Mouse (Mus musculus) cerebellum, adult 2 months (tissue): Measurements from ENCODE around the gene Wdpcp. TPM values are rescaled to one million over a fixed set of nuclear protein-coding genes. Genes with fewer than 3 reads are reported as not detected.

Experiments used
- DNase-seq, 2 experiments: peaks; one replicate each; pipeline ENCODE4 v3.0.0; 2021
- H3K27ac ChIP-seq: fragments of 200-500 bp; 2 replicates; pipeline ENCODE4 v1.5.1; 2012; ENCODE audit warnings: low read length, control low read depth, inconsistent platforms; ENCODE audit not compliant: insufficient read depth
- H3K27me3 ChIP-seq: fragments of 200-500 bp; 2 replicates; pipeline ENCODE4 v1.6.1; 2012; ENCODE audit warnings: inconsistent platforms, mild to moderate bottlenecking, low read length, moderate library complexity; ENCODE audit not compliant: control insufficient read depth, insufficient read depth
- H3K4me1 ChIP-seq: fragments of 200-500 bp; 2 replicates; pipeline ENCODE4 v1.6.1; 2011; ENCODE audit warnings: low read length; ENCODE audit not compliant: control insufficient read depth, insufficient read depth
- H3K4me3 ChIP-seq: fragments of 200-500 bp; replicated peaks from 2 replicates; pipeline ENCODE3; 2011; ENCODE audit warnings: mild to moderate bottlenecking, low read depth, low read length, control low read depth; ENCODE audit not compliant: insufficient read depth
- CTCF ChIP-seq: fragments of 200-500 bp; IDR thresholded peaks from 2 replicates; pipeline ENCODE4 v1.5.1; 2011; ENCODE audit warnings: low read depth, mild to moderate bottlenecking, control low read depth, low read length, moderate library complexity, borderline replicate concordance; ENCODE audit not compliant: insufficient read depth
- POLR2A ChIP-seq: fragments of 200-500 bp; IDR thresholded peaks from 2 replicates; pipeline ENCODE4 v1.6.1; 2011; ENCODE audit warnings: low read length, control low read depth, borderline replicate concordance; ENCODE audit not compliant: insufficient read depth
- WGBS: fragments of 180-500 bp; shearing (Covaris S2); methylation state at CpG from one replicate; pipeline ENCODE4 v1.1.7; 2018; 5-methylcytosine and 5-hydroxymethylcytosine counted together
- polyA plus RNA-seq: library from polyadenylated mRNA; depleted of rRNA; stranded (reverse); fragments of >200 nt; gene quantifications from 2 replicates; pipeline ENCODE4 v1.2.3, GENCODE M21; 2012

Gene Wdpcp
- polyA plus RNA-seq, 1 experiment: 4.3 TPM

GRCm38 (mm10) chr11:21581472-21581871, 9.4 kb downstream of the Wdpcp start:
- no peak for DNase-seq
- Histone ChIP-seq H3K4me1 (no peaks in the 10 kb centered on the region), H3K27ac (no peak overlapping the region), H3K4me3 (no peak overlapping the region), H3K27me3 (no peaks in the 10 kb centered on the region)
- TF ChIP-seq CTCF (no peak), POLR2A (no peak)
- WGBS: 61% methylated on average over 7 of the region's 7 CpGs

GRCm38 (mm10) chr11:21583286-21583685, 11.3 kb downstream of the Wdpcp start:
- Histone ChIP-seq H3K4me1 (no peaks in the 10 kb centered on the region), H3K27me3 (no peaks in the 10 kb centered on the region), H3K27ac (no peak overlapping the region), H3K4me3 (no peak overlapping the region)
- 52% methylated on average over 1 of the region's 1 CpGs for WGBS
- no peak for TF ChIP-seq POLR2A
- no peak for TF ChIP-seq CTCF
- DNase-seq: no peak

- Histone ChIP-seq H3K4me1 (no peaks in the 10 kb centered on the region), H3K4me3 (no peak overlapping the region), H3K27ac (no peak overlapping the region), H3K27me3 (no peaks in the 10 kb centered on the region)
- TF ChIP-seq POLR2A: no peak
- TF ChIP-seq CTCF: no peak
- no peak for DNase-seq
- 60% methylated on average over 5 of the region's 5 CpGs for WGBS
Observed at GRCm38 (mm10) chr11:21602497-21602896, 30.5 kb downstream of the Wdpcp start.

- DNase-seq: no peak
Observed at GRCm38 (mm10) chr11:21615915-21616314, 43.9 kb downstream of the Wdpcp start.

GRCm38 (mm10) chr11:21634171-21634907, 62.3 kb downstream of the Wdpcp start:
- Histone ChIP-seq H3K27ac (no peak overlapping the region), H3K4me1 (no peaks in the 10 kb centered on the region), H3K27me3 (no peaks in the 10 kb centered on the region), H3K4me3 (no peak overlapping the region)
- TF ChIP-seq POLR2A (no peak), CTCF (no peak)
- 66% methylated on average over 9 of the region's 9 CpGs for WGBS
- DNase-seq: no peak

More at GRCm38 (mm10) chr11:21615915-21616314, 43.9 kb downstream of the Wdpcp start:
- H3K4me3 ChIP-seq: no peak overlapping the region
- H3K27me3 ChIP-seq: no peaks in the 10 kb centered on the region
- TF ChIP-seq CTCF: no peak
- no peak for TF ChIP-seq POLR2A
- no peaks in the 10 kb centered on the region for H3K4me1 ChIP-seq
- H3K27ac ChIP-seq: no peak overlapping the region

- 79% methylated on average over 5 of the region's 5 CpGs for WGBS
- H3K27ac ChIP-seq: no peak overlapping the region
- H3K4me1 ChIP-seq: no peaks in the 10 kb centered on the region
- H3K27me3 ChIP-seq: no peaks in the 10 kb centered on the region
- DNase-seq: no peak
- H3K4me3 ChIP-seq: no peak overlapping the region
- TF ChIP-seq CTCF: no peak
Observed at GRCm38 (mm10) chr11:21638341-21638740, 66.3 kb downstream of the Wdpcp start.

- TF ChIP-seq CTCF (no peak), POLR2A (no peak)
- Histone ChIP-seq H3K27ac (no peak overlapping the region), H3K27me3 (no peaks in the 10 kb centered on the region), H3K4me1 (no peaks in the 10 kb centered on the region), H3K4me3 (no peak overlapping the region)
- 71% methylated on average over 2 of the region's 2 CpGs for WGBS
- peak; percentile 16 to 19 for DNase-seq
Observed at GRCm38 (mm10) chr11:21639534-21639933, 67.5 kb downstream of the Wdpcp start.

GRCm38 (mm10) chr11:21644231-21644630, 72.2 kb downstream of the Wdpcp start:
- no peak for TF ChIP-seq POLR2A
- no peak for TF ChIP-seq CTCF
- Histone ChIP-seq H3K27ac (no peak overlapping the region), H3K4me1 (no peaks in the 10 kb centered on the region), H3K27me3 (no peaks in the 10 kb centered on the region), H3K4me3 (no peak overlapping the region)
- 77% methylated on average over 4 of the region's 4 CpGs for WGBS
- DNase-seq: no peak
